Mouse (Mus musculus) embryonic facial prominence, embryonic 12.5 days (tissue): ENCODE measurements around the gene Il17ra. TPM values are rescaled to one million over a fixed set of nuclear protein-coding genes. Genes with fewer than 3 reads are reported as not detected.

Experiments used
- ATAC-seq: fragments of 200-750 bp; cut with Nextera tagmentation; 2 replicates; pipeline ENCODE4 v1.8.0; 2017; ENCODE audit not compliant: insufficient number of reproducible peaks, insufficient read depth, low FRiP score, low TSS enrichment
- H3K27ac ChIP-seq: fragments of 300-500 bp; sonication (generic); 2 replicates; pipeline ENCODE4 v1.5.1; 2016; ENCODE audit warnings: mild to moderate bottlenecking
- H3K27me3 ChIP-seq: fragments of 300-500 bp; sonication (generic); 2 replicates; pipeline ENCODE4 v1.6.1; 2016; ENCODE audit warnings: mild to moderate bottlenecking, moderate library complexity
- H3K36me3 ChIP-seq: fragments of 300-500 bp; sonication (generic); 2 replicates; pipeline ENCODE4 v1.6.1; 2016; ENCODE audit warnings: mild to moderate bottlenecking
- H3K4me1 ChIP-seq: fragments of 300-500 bp; sonication (generic); 2 replicates; pipeline ENCODE4 v1.6.1; 2016
- H3K4me2 ChIP-seq: fragments of 300-500 bp; sonication (generic); replicated peaks from 2 replicates; pipeline ENCODE4 v1.6.1; 2016; ENCODE audit warnings: mild to moderate bottlenecking, moderate library complexity
- H3K4me3 ChIP-seq: fragments of 300-500 bp; sonication (generic); 2 replicates; pipeline ENCODE4 v1.5.1; 2016; ENCODE audit warnings: mild to moderate bottlenecking
- H3K9ac ChIP-seq: fragments of 300-500 bp; sonication (generic); 2 replicates; pipeline ENCODE4 v1.6.1; 2016; ENCODE audit warnings: mild to moderate bottlenecking, moderate library complexity
- H3K9me3 ChIP-seq: fragments of 300-500 bp; sonication (generic); 2 replicates; pipeline ENCODE4 v1.6.1; 2016; ENCODE audit warnings: mild to moderate bottlenecking, moderate library complexity
- WGBS: fragments of 180-500 bp; shearing (Covaris S2); methylation state at CpG from one replicate; pipeline ENCODE4 v1.1.7; 2016; 5-methylcytosine and 5-hydroxymethylcytosine counted together
- polyA plus RNA-seq: library from polyadenylated mRNA; unstranded; fragments of >200 nt; fragmentation: Nextera tagmentation; extraction: Ambion mirVana; gene quantifications from 2 replicates; pipeline ENCODE4 v1.2.1, GENCODE M21; 2016

Il17ra gene
- polyA plus RNA-seq, 1 experiment from 2014 or later = 4.1 TPM

DNA sequence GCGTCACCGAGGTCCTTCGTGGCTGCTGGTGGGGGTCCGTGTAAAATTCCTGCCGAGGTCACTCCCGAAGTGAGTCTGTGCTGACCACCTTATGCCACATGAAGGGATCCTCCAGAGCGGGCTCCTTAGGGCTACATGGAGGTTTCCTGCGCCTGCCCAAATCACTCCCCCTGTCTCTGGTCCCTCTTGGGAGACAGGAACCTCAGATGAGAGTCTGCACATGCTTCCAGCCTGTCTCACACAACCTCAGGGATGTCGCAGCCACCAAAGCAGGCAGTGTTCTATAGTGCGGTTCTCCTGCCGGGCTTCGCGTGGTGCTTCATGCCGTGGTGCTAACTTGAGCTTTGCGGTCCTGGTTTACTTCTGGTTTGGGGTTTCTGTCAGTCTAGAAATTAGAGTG lies 1.8 kb upstream of the Il17ra start:
- Histone ChIP-seq H3K4me1 (peaks cover 6% of the 10 kb centered on the region), H3K4me2 (no peak overlapping the region), H3K27ac (no peak overlapping the region), H3K36me3 (no peaks in the 10 kb centered on the region), H3K4me3 (no peak overlapping the region), H3K27me3 (peaks cover 45% of the 10 kb centered on the region), H3K9me3 (no peaks in the 10 kb centered on the region), H3K9ac (no peak overlapping the region)
- ATAC-seq = no peak
- WGBS = 68% methylated on average over 15 of the region's 15 CpGs

DNA sequence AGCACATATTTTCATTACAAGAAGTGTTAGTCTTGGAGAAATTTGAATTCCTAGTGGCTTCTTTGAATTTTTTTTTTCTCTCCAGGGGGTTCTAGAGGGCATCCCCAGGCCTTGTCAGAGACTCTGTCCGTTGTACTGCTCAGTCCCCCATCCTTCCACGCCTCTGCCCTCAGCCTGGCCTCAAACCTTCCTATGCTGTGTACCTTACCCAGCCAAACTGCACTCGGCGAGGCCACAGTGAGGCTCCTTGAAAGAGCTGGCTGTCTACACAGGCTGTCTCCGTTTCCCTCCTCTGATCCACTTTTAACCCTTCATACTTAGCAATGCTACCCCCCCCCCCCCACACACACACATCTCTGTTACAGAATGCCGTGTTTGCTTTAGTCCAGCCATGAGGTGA lies 796 bp upstream of the Il17ra start:
- Histone ChIP-seq H3K36me3 (no peaks in the 10 kb centered on the region), H3K4me1 (peaks cover 6% of the 10 kb centered on the region), H3K9ac (no peak overlapping the region), H3K4me3 (no peak overlapping the region), H3K4me2 (no peak overlapping the region), H3K9me3 (no peaks in the 10 kb centered on the region), H3K27me3 (peaks cover 45% of the 10 kb centered on the region), H3K27ac (no peak overlapping the region)
- no peak for ATAC-seq
- WGBS = 51% methylated on average over 6 of the region's 6 CpGs

DNA sequence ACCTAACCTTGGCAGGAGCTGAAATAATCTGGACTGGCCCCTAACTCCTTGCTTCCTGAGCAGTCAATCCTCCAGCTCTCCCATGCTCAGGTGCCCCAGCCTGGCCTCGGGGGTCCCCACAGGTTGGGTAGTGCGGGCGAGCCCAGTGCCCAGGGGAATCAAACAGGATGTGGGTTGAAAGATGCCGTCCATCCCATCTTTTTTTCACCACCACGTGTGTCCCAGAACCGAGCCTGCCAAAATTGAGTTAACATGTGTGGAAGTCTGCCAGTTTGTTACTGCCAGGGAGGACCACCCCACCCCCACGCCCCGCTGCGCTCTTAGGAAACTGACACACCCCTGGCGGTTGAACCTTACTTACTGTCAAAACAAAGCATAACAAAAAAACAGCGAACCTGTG lies 837 bp downstream of the Il17ra start:
- Histone ChIP-seq H3K9me3 (no peaks in the 10 kb centered on the region), H3K4me2 (peak overlapping the region; percentile 55), H3K4me1 (peaks cover 6% of the 10 kb centered on the region), H3K27me3 (peaks cover 45% of the 10 kb centered on the region), H3K36me3 (no peaks in the 10 kb centered on the region), H3K9ac (no peak overlapping the region), H3K4me3 (peak overlapping the region; percentile 45), H3K27ac (no peak overlapping the region)
- WGBS = 3% methylated on average over 11 of the region's 11 CpGs
- ATAC-seq = no peak

DNA sequence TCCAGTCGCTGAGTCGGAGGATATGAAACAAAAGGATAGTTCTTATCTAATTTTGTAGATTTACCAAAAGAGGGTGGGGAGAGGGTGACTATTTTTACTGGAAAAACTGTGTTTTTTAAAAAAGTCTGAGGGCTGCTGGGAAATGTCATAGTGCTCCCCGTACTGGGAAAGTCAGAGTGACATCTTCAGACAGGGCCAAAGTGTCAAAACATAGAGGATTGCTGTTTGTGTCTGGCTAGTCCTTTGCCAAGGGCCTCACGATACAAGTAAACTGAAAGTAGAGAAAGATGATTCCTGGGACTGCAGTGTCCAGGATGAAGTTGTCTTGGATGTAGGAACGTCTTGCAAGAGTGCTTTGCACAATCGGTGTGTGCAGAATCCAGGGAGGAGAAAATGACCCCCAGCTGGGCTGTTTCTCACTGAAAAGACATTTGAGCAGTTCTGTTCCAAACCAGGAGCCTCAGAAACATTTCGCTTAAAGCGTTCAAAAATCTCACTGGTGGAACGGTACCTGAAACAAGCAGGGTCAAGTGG lies 1.4 kb downstream of the Il17ra start:
- Histone ChIP-seq H3K27ac (no peak overlapping the region), H3K4me3 (peak overlapping the region; percentile 45), H3K36me3 (no peaks in the 10 kb centered on the region), H3K9me3 (no peaks in the 10 kb centered on the region), H3K9ac (no peak overlapping the region), H3K27me3 (peaks cover 45% of the 10 kb centered on the region), H3K4me1 (peaks cover 6% of the 10 kb centered on the region), H3K4me2 (peak overlapping the region; percentile 55)
- no peak for ATAC-seq
- WGBS = 50% methylated on average over 9 of the region's 9 CpGs

DNA sequence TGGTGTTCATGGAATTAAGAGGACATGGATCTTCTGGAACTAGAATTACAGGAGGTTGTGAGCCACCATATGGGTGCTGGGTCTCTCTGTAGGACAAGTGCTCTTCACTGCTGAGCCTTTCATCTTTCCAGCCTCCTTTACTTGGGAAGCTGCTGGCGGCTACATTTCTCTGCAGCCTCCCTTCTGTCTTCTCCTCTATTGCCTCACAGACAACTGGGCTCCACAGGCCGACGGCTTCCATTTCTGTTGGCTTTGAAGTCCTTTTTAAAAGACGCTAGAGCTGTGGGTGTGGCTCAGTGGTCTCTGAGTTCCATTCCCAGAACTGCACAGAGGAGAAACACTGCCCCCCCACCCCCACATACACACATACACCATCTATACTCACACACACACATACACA lies 2.3 kb downstream of the Il17ra start:
- H3K27ac ChIP-seq = no peak overlapping the region
- H3K4me2 ChIP-seq = no peak overlapping the region
- H3K27me3 ChIP-seq = peaks cover 45% of the 10 kb centered on the region
- no peak for ATAC-seq
- H3K4me3 ChIP-seq = no peak overlapping the region
- 49% methylated on average over 4 of the region's 4 CpGs for WGBS
- H3K4me1 ChIP-seq = peaks cover 6% of the 10 kb centered on the region
- H3K9ac ChIP-seq = no peak overlapping the region
- no peaks in the 10 kb centered on the region for H3K9me3 ChIP-seq
- no peaks in the 10 kb centered on the region for H3K36me3 ChIP-seq

DNA sequence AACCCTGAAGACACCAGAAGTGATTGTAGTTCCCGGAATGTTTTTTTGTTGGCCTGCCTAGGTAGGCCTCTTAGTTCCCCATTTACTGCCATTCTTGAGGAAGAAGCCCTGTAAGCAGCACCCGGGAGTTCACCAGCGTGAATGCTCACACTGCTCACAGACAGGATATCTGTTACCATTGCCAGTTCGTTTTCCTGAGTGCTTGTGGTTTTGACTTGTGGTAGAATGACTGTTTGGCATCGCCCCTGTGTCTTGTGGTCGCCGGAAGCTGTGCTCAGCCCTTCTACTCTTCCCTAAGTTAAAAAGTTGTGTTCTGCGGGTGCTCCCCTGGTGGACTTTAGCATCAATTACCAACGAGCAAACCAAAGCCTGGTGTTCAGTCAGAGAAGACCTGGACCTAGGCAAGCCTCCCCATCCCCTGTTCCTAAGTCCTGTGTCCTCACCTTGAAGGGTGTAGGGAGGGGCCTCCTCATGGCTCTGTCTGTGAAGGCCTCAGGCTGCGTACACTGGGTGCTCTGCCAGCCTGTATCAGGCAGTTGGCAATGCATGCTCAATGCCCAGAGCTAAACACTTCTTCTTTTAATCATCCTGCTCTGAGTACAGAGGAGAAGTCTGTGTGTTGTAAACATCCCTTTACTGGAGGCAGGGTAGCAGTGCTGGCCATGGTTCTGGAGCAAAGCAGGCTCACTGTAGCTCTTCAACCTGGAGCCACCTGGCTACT lies 3.7 kb downstream of the Il17ra start:
- Histone ChIP-seq H3K4me1 (peaks cover 6% of the 10 kb centered on the region), H3K4me2 (no peak overlapping the region), H3K9ac (no peak overlapping the region), H3K36me3 (no peaks in the 10 kb centered on the region), H3K9me3 (no peaks in the 10 kb centered on the region), H3K27ac (no peak overlapping the region), H3K27me3 (peaks cover 37% of the 10 kb centered on the region), H3K4me3 (no peak overlapping the region)
- ATAC-seq = no peak
- 78% methylated on average over 10 of the region's 10 CpGs for WGBS

DNA sequence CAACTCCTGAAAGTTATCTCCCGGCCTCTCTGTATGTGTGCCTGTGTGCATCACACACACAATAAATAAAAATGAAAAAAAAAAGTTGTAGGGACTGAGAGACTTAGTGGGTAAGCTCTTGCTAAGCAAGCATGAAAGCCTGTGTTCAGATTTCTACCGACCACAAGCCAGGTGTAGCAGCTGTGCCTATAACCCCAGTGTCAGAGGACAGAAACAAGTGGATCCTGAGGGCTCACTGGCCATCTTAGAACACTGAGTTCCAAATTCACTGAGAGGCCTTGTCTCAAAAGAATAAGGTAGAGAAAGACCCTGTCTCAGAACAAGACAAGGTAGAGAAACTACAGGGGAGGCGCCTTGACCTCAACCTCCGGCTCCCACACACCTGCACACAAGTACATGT lies 5.2 kb downstream of the Il17ra start:
- H3K4me1 ChIP-seq = peaks cover 14% of the 10 kb centered on the region
- WGBS = 90% methylated on average over 4 of the region's 4 CpGs

DNA sequence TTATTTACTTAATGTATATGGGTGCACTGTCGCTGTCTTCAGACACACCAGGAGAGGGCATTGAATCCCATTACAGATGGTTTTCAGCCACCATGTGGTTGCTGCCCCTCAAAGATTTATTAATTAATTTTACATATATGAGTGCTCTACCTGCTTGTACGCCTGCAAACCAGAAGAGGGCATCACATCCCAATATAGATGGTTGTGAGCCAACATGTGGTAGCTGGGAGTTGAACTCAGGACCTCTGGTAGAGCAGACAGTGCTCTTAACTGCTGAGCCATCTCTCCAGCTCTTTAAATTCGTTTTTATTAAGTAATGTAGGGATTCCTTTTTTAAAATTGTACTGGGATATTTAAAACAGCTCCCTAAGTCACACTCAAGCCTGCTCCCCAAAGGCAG lies 6.2 kb downstream of the Il17ra start:
- Histone ChIP-seq H3K4me1 (peaks cover 16% of the 10 kb centered on the region), H3K4me2 (no peak overlapping the region), H3K36me3 (no peaks in the 10 kb centered on the region), H3K4me3 (no peak overlapping the region), H3K27me3 (peaks cover 14% of the 10 kb centered on the region), H3K27ac (no peak overlapping the region), H3K9me3 (no peaks in the 10 kb centered on the region), H3K9ac (no peak overlapping the region)
- ATAC-seq = no peak
- WGBS = 72% methylated on average over 3 of the region's 3 CpGs

More for the DNA sequence above, 5.2 kb downstream of the Il17ra start:
- Histone ChIP-seq H3K27me3 (peaks cover 24% of the 10 kb centered on the region), H3K4me2 (no peak overlapping the region), H3K4me3 (no peak overlapping the region), H3K27ac (no peak overlapping the region), H3K9me3 (no peaks in the 10 kb centered on the region), H3K9ac (no peak overlapping the region), H3K36me3 (no peaks in the 10 kb centered on the region)
- ATAC-seq = no peak

DNA sequence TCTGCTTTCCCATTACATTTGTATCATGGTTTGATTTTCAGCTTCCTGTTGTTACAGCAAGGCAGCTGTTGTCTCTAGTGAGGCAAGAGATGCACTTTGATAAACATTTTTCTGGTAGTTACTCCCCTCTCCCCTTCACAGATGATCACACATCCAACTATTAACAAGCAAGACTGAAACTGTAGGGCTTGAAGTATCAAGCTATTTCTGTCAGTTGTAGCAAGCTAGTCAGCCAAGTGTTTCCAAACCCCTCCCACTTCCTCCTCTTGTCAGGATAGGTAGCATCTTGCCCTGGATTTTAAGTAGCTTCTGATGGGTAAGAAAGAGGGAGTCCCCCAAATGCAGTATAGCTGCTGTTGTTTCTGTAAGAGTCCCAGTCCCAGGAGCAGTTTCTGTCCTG lies 6.7 kb downstream of the Il17ra start:
- Histone ChIP-seq H3K27me3 (peaks cover 9% of the 10 kb centered on the region), H3K4me3 (no peak overlapping the region), H3K4me1 (peaks cover 16% of the 10 kb centered on the region), H3K27ac (no peak overlapping the region), H3K4me2 (no peak overlapping the region), H3K9me3 (no peaks in the 10 kb centered on the region), H3K9ac (no peak overlapping the region), H3K36me3 (no peaks in the 10 kb centered on the region)
- ATAC-seq = no peak

DNA sequence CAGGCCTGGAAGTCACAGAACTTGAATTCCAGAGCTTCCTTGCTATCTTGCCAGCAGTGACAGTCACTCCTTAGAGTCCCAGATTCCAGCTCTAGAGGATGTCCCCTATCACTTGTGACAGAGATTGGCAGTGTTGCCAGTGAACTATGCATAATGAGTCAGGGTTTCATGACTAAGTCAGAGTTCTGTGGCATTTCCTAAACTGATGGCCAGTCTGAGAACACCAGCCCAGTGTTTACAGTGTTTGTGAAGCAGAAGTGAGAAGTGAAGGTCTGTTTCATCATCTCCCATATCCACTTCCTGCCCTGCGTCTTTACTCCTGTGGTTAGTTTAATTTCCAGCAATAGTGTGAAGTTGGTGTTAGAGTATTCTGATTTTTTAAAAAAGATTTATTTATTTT lies 7.6 kb downstream of the Il17ra start:
- Histone ChIP-seq H3K4me1 (peaks cover 16% of the 10 kb centered on the region), H3K9me3 (no peaks in the 10 kb centered on the region), H3K36me3 (no peaks in the 10 kb centered on the region), H3K9ac (no peak overlapping the region), H3K27me3 (0 out of 2 replicates have a peak, but pooled peaks cover under 1% of the 10 kb centered on the region), H3K4me2 (no peak overlapping the region), H3K4me3 (no peak overlapping the region), H3K27ac (no peak overlapping the region)
- no peak for ATAC-seq
- 86% methylated on average over 1 of the region's 1 CpGs for WGBS

DNA sequence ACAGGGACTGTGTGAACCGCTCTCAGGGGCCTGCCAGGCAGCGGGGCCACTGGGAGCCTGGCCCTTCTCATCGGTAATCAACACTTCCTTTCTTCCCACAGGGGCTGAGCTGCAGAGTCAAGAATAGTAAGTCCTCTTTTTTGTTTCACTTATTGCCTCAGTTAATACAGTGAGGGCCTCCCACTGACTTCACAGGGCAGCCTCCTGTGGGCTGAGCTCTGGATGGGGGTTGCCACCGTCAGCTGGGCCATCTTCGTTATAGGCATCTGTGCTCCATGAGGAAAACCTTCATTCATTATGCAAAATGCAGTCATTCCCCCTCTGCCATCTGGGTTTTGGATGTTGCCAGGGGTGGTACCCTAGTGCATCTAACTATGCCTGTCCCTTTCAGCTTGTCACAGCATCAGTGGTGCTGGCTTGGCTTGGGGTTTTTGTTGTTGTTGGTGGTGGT lies 9.0 kb downstream of the Il17ra start:
- H3K4me3 ChIP-seq = no peak overlapping the region
- no peak overlapping the region for H3K4me2 ChIP-seq
- H3K9me3 ChIP-seq = no peaks in the 10 kb centered on the region
- H3K4me1 ChIP-seq = peaks cover 16% of the 10 kb centered on the region
- H3K27me3 ChIP-seq = no peaks in the 10 kb centered on the region
- no peak overlapping the region for H3K9ac ChIP-seq
- 6% methylated on average over 5 of the region's 5 CpGs for WGBS
- ATAC-seq = no peak
- H3K36me3 ChIP-seq = no peaks in the 10 kb centered on the region
- H3K27ac ChIP-seq = no peak overlapping the region

DNA sequence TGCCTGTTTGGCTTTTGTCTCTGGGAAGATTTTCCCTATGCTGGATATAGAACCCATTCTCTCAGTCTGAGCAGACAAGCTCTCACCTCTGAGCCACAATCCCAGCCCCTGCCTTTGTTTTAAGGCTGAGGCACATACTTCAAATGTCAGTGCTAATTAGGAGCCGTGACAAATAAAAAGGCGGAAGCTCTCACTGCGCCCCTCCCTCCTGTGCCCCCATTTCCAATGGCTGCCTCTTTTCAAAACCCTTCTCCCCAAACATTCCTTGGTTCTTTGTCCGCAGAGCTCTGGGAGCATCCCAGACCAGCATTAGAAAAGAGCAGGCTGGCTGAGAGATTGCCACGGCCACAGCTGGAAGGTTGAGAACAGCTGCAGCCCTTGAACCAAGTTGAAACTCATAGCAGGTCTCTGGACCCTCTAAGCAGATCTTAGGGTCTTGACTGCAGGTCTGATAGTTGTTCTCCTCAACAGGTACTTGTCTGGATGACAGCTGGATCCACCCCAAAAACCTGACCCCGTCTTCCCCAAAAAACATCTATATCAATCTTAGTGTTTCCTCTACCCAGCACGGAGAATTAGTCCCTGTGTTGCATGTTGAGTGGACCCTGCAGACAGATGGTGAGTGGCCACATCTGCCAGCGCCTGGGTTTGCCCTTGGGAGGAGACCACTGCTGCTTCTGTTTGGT lies 9.6 kb downstream of the Il17ra start:
- no peak overlapping the region for H3K9ac ChIP-seq
- 29% methylated on average over 8 of the region's 8 CpGs for WGBS

More for the DNA sequence above, 9.6 kb downstream of the Il17ra start:
- Histone ChIP-seq H3K4me1 (peaks cover 16% of the 10 kb centered on the region), H3K27me3 (no peaks in the 10 kb centered on the region), H3K4me2 (no peak overlapping the region), H3K9me3 (no peaks in the 10 kb centered on the region), H3K36me3 (no peaks in the 10 kb centered on the region), H3K27ac (no peak overlapping the region), H3K4me3 (no peak overlapping the region)
- no peak for ATAC-seq
